9 mouse cellular contexts compared by ENCODE assay signal in the genomic region with DNA sequence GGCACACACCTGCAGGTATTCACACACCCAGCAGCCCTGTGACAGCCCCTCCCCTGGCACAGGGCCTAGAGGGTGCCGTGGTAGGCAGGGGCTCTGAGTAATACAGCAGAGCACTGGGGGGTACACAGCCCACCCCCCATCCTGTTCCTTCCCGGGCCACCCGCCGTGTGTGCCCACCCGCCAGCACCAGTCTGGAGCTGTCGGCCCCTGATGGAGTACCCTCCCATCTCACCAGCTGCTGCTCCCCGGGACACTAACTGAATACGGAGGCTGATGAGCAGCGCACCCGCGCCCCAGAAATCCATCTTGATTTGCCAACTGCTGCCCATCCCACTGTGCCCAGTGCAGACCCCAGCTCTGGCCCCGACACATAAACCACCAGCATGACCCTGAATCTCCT. TPM values are rescaled to one million over a fixed set of nuclear protein-coding genes. Genes with fewer than 3 reads are reported as not detected.
A peak's percentile ranks its signal among the peaks of the same experiment; 100 is the strongest.
DNase-seq lines count a peak whose midpoint lies in the region; ATAC-seq and TF ChIP-seq lines count a peak whose summit lies in the region.
"Had no signal": no experiment of that assay in that cellular context is flagged by ENCODE, and none has a peak within 500 bp of the region (broad histone marks: within the 10 kb centered on the region; RNA-seq: fewer than 3 reads in every experiment).

No protein-coding gene starts in this region.

- H3K4me2 ChIP-seq in heart, embryonic 16.5 days (ENCODE audit: low read depth, low read length), result no peak overlapping the region
- no peak overlapping the region for H3K4me2 ChIP-seq in embryonic facial prominence, embryonic 12.5 days (replicated peaks)
- H3K4me2 ChIP-seq in forebrain, postnatal 0 days (ENCODE audit: low read depth), result 0 out of 2 replicates have a peak overlapping the region, but pooled peaks have one; percentile 17
- peak overlapping the region; percentile 35 for H3K4me2 ChIP-seq in midbrain, embryonic 12.5 days (replicated peaks)

- no peak for ATAC-seq in heart, embryonic 16.5 days (replicated peaks; ENCODE audit: extremely low read depth, insufficient read depth, low FRiP score)
- no peak for ATAC-seq in embryonic facial prominence, embryonic 12.5 days (ENCODE audit: insufficient number of reproducible peaks, insufficient read depth, low FRiP score, low TSS enrichment)
- peak; percentile 20 for ATAC-seq in forebrain, postnatal 0 days
- peak; percentile 48 for ATAC-seq in midbrain, embryonic 12.5 days (ENCODE audit: low FRiP score, low read depth)
- ATAC-seq: CD4-positive, CD25-positive, alpha-beta regulatory T cell, adult 4 months had no signal

- WGBS in heart, embryonic 16.5 days, result 85% methylated on average over 12 of the region's 12 CpGs
- 92% methylated on average over 12 of the region's 12 CpGs for WGBS in embryonic facial prominence, embryonic 12.5 days
- 24% methylated on average over 12 of the region's 12 CpGs for WGBS in forebrain, postnatal 0 days
- 77% methylated on average over 12 of the region's 12 CpGs for WGBS in midbrain, embryonic 12.5 days

- peaks cover 88% of the 10 kb centered on the region for H3K4me1 ChIP-seq in heart, embryonic 16.5 days (ENCODE audit: control insufficient read depth, insufficient read depth, low read length)
- peaks cover 57% of the 10 kb centered on the region for H3K4me1 ChIP-seq in embryonic facial prominence, embryonic 12.5 days
- H3K4me1 ChIP-seq in forebrain, postnatal 0 days (ENCODE audit: insufficient read depth), result peaks cover 9% of the 10 kb centered on the region
- peaks cover 86% of the 10 kb centered on the region for H3K4me1 ChIP-seq in midbrain, embryonic 12.5 days

- H3K9me3 ChIP-seq in heart, embryonic 16.5 days (replicated peaks; ENCODE audit: control insufficient read depth, low read length), result no peaks in the 10 kb centered on the region
- no peaks in the 10 kb centered on the region for H3K9me3 ChIP-seq in embryonic facial prominence, embryonic 12.5 days
- no peaks in the 10 kb centered on the region for H3K9me3 ChIP-seq in forebrain, postnatal 0 days (ENCODE audit: low read length)
- H3K9me3 ChIP-seq in midbrain, embryonic 12.5 days, result no peaks in the 10 kb centered on the region

- intact Hi-C loops in gastrocnemius, postnatal 14 days (cut with DNase I; ENCODE audit: low total_unique reads), result no loop called here

- H3K36me3 ChIP-seq in heart, embryonic 16.5 days (ENCODE audit: control insufficient read depth, insufficient read depth), result peaks cover 30% of the 10 kb centered on the region
- peaks cover 94% of the 10 kb centered on the region for H3K36me3 ChIP-seq in embryonic facial prominence, embryonic 12.5 days
- H3K36me3 ChIP-seq in forebrain, postnatal 0 days (ENCODE audit: insufficient read depth), result peaks cover 52% of the 10 kb centered on the region
- peaks cover 86% of the 10 kb centered on the region for H3K36me3 ChIP-seq in midbrain, embryonic 12.5 days

- H3K27me3 ChIP-seq in heart, embryonic 16.5 days (ENCODE audit: control insufficient read depth, insufficient read depth, low read length), result no peaks in the 10 kb centered on the region
- no peaks in the 10 kb centered on the region for H3K27me3 ChIP-seq in embryonic facial prominence, embryonic 12.5 days
- H3K27me3 ChIP-seq in forebrain, postnatal 0 days (ENCODE audit: insufficient read depth, low read length), result no peaks in the 10 kb centered on the region
- H3K27me3 ChIP-seq in midbrain, embryonic 12.5 days, result no peaks in the 10 kb centered on the region

- H3K27ac ChIP-seq in heart, embryonic 16.5 days (ENCODE audit: low read length), result peak overlapping the region; percentile 32
- H3K27ac ChIP-seq in embryonic facial prominence, embryonic 12.5 days, result 0 out of 2 replicates have a peak overlapping the region, but pooled peaks have one; percentile 6
- peak overlapping the region; percentile 50; the same call in 1 of the 2 replicates for H3K27ac ChIP-seq in forebrain, postnatal 0 days (ENCODE audit: low read depth, low read length)
- peak overlapping the region; percentile 96 for H3K27ac ChIP-seq in midbrain, embryonic 12.5 days (replicated peaks)

- TF ChIP-seq CTCF in forebrain, postnatal 0 days (IDR thresholded peaks at IDR 0.05; ENCODE audit: low read depth), result no peak

- H3K4me3 ChIP-seq in heart, embryonic 16.5 days (ENCODE audit: low read length), result no peak overlapping the region
- no peak overlapping the region for H3K4me3 ChIP-seq in embryonic facial prominence, embryonic 12.5 days
- H3K4me3 ChIP-seq in forebrain, postnatal 0 days (ENCODE audit: low read depth, low read length), result no peak overlapping the region
- 0 out of 2 replicates have a peak overlapping the region, but pooled peaks have one; percentile 3 for H3K4me3 ChIP-seq in midbrain, embryonic 12.5 days

- no peak for DNase-seq in heart, adult 18-20 months
- no peak for DNase-seq in forebrain, postnatal 0 days
- DNase-seq in B cell, adult 2 months, result no peak
- DNase-seq in Muller cell, postnatal 12 days (ENCODE audit: inconsistent ontology term), result no peak
- DNase-seq in gastrocnemius, postnatal 14 days, result no peak

- peak overlapping the region; percentile 42 for H3K9ac ChIP-seq in heart, embryonic 16.5 days (ENCODE audit: low read length)
- no peak overlapping the region for H3K9ac ChIP-seq in embryonic facial prominence, embryonic 12.5 days
- peak overlapping the region; percentile 31; the same call in 1 of the 2 replicates for H3K9ac ChIP-seq in forebrain, postnatal 0 days
- H3K9ac ChIP-seq in midbrain, embryonic 12.5 days (replicated peaks), result peak overlapping the region; percentile 7; the same call in 1 of the 2 replicates

RNA-seq across cellular contexts. Expression of a gene that starts 11.0 kb away (rescaled TPM):
- 51.4 and 56.7 TPM in 2 replicates for polyA plus RNA-seq in heart, embryonic 16.5 days (2015; fragmentation: Nextera tagmentation; extraction: Ambion mirVana)
- 100 to 1,000 TPM; 182 to 193 TPM for total RNA-seq in heart, adult 18-20 months (2021)
- 98.8 and 153 TPM in 2 replicates for polyA plus RNA-seq in embryonic facial prominence, embryonic 12.5 days (2016; fragmentation: Nextera tagmentation; extraction: Ambion mirVana)
- 213 and 215 TPM in 2 replicates for total RNA-seq in forebrain, postnatal 0 days (2014; rRNA removed)
- polyA plus RNA-seq in forebrain, postnatal 0 days (2015; fragmentation: Nextera tagmentation; extraction: Ambion mirVana), result 117 TPM in 2 replicates
- 74.7 and 80.0 TPM in 2 replicates for polyA plus RNA-seq in midbrain, embryonic 12.5 days (2016; fragmentation: Nextera tagmentation; extraction: Ambion mirVana)
- total RNA-seq in gastrocnemius, postnatal 14 days (2021), result 10 to 100 TPM; 78.3 to 89.4 TPM

RNA-seq across cellular contexts. Expression of a gene that starts 14.9 kb away (rescaled TPM):
- 4.9 and 6.9 TPM in 2 replicates for polyA plus RNA-seq in heart, embryonic 16.5 days (2015; fragmentation: Nextera tagmentation; extraction: Ambion mirVana)
- total RNA-seq in heart, adult 18-20 months (2021), result 1 to 10 TPM; 3.6 to 4.9 TPM
- 2.1 and 2.5 TPM in 2 replicates for polyA plus RNA-seq in embryonic facial prominence, embryonic 12.5 days (2016; fragmentation: Nextera tagmentation; extraction: Ambion mirVana)
- total RNA-seq in forebrain, postnatal 0 days (2014; rRNA removed), result 1.0 and 3.5 TPM in 2 replicates
- 0.77 and 1.2 TPM in 2 replicates for polyA plus RNA-seq in forebrain, postnatal 0 days (2015; fragmentation: Nextera tagmentation; extraction: Ambion mirVana)
- polyA plus RNA-seq in midbrain, embryonic 12.5 days (2016; fragmentation: Nextera tagmentation; extraction: Ambion mirVana), result 5.2 and 7.3 TPM in 2 replicates
- 1 to 10 TPM; 1.3 to 2.1 TPM for total RNA-seq in gastrocnemius, postnatal 14 days (2021)

RNA-seq across cellular contexts. Expression of a gene that starts 19.2 kb away (rescaled TPM):
- 117 and 139 TPM in 2 replicates for polyA plus RNA-seq in heart, embryonic 16.5 days (2015; fragmentation: Nextera tagmentation; extraction: Ambion mirVana)
- total RNA-seq in heart, adult 18-20 months (2021), result 10 to 100 TPM; 31.7 to 35.2 TPM
- 205 and 218 TPM in 2 replicates for polyA plus RNA-seq in embryonic facial prominence, embryonic 12.5 days (2016; fragmentation: Nextera tagmentation; extraction: Ambion mirVana)
- 28.0 and 31.4 TPM in 2 replicates for total RNA-seq in forebrain, postnatal 0 days (2014; rRNA removed)
- 50.5 and 61.5 TPM in 2 replicates for polyA plus RNA-seq in forebrain, postnatal 0 days (2015; fragmentation: Nextera tagmentation; extraction: Ambion mirVana)
- polyA plus RNA-seq in midbrain, embryonic 12.5 days (2016; fragmentation: Nextera tagmentation; extraction: Ambion mirVana), result 133 and 150 TPM in 2 replicates
- total RNA-seq in gastrocnemius, postnatal 14 days (2021), result 10 to 100 TPM; 16.9 to 18.7 TPM

RNA-seq across cellular contexts. Expression of a gene that starts 43.9 kb away (rescaled TPM):
- polyA plus RNA-seq in heart, embryonic 16.5 days (2015; fragmentation: Nextera tagmentation; extraction: Ambion mirVana), result 108 and 118 TPM in 2 replicates
- 100 to 1,000 TPM; 192 to 206 TPM for total RNA-seq in heart, adult 18-20 months (2021)
- polyA plus RNA-seq in embryonic facial prominence, embryonic 12.5 days (2016; fragmentation: Nextera tagmentation; extraction: Ambion mirVana), result 5.0 and 6.6 TPM in 2 replicates
- 1.8 and 2.2 TPM in 2 replicates for total RNA-seq in forebrain, postnatal 0 days (2014; rRNA removed)
- polyA plus RNA-seq in forebrain, postnatal 0 days (2015; fragmentation: Nextera tagmentation; extraction: Ambion mirVana), result 3.4 and 4.7 TPM in 2 replicates
- 1.5 and 1.9 TPM in 2 replicates for polyA plus RNA-seq in midbrain, embryonic 12.5 days (2016; fragmentation: Nextera tagmentation; extraction: Ambion mirVana)
- 100 to 1,000 TPM; 462 to 471 TPM for total RNA-seq in gastrocnemius, postnatal 14 days (2021)

RNA-seq across cellular contexts. Expression of a gene that starts 56.5 kb away (rescaled TPM):
- 4.3 and 5.1 TPM in 2 replicates for polyA plus RNA-seq in heart, embryonic 16.5 days (2015; fragmentation: Nextera tagmentation; extraction: Ambion mirVana)
- 10 to 100 TPM; 10.1 to 11.1 TPM for total RNA-seq in heart, adult 18-20 months (2021)
- 17.0 and 19.2 TPM in 2 replicates for polyA plus RNA-seq in embryonic facial prominence, embryonic 12.5 days (2016; fragmentation: Nextera tagmentation; extraction: Ambion mirVana)
- total RNA-seq in forebrain, postnatal 0 days (2014; rRNA removed), result 67.0 and 86.7 TPM in 2 replicates
- 22.4 and 31.6 TPM in 2 replicates for polyA plus RNA-seq in forebrain, postnatal 0 days (2015; fragmentation: Nextera tagmentation; extraction: Ambion mirVana)
- polyA plus RNA-seq in midbrain, embryonic 12.5 days (2016; fragmentation: Nextera tagmentation; extraction: Ambion mirVana), result 15.0 and 16.8 TPM in 2 replicates
- 10 to 100 TPM; 10.9 to 14.4 TPM for total RNA-seq in gastrocnemius, postnatal 14 days (2021)

Comparison
In these comparisons a context has a peak if more than half of its experiments do, and no peak if none do; other contexts are left out.
1. ATAC-seq: peak in forebrain, postnatal 0 days (single experiment) and midbrain, embryonic 12.5 days (single experiment); none in heart, embryonic 16.5 days (single experiment) and embryonic facial prominence, embryonic 12.5 days (single experiment).
2. H3K27ac ChIP-seq: peak in every context shown above with its lines; median percentile 96 in midbrain, embryonic 12.5 days; 50 in forebrain, postnatal 0 days; 32 in heart, embryonic 16.5 days; 6 in embryonic facial prominence, embryonic 12.5 days.
3. H3K4me2 ChIP-seq: peak in forebrain, postnatal 0 days (single experiment) and midbrain, embryonic 12.5 days (single experiment); none in heart, embryonic 16.5 days (single experiment) and embryonic facial prominence, embryonic 12.5 days (single experiment).